Mouse (Mus musculus) hindbrain, embryonic 13.5 days (tissue): ENCODE results near the gene Mylk3. TPM values are rescaled to one million over a fixed set of nuclear protein-coding genes. Genes with fewer than 3 reads are reported as not detected.

Experiments
- ATAC-seq: fragments of 200-750 bp; cut with Nextera tagmentation; 2 replicates; pipeline ENCODE4 v1.8.0; 2017; ENCODE audit warnings: moderate TSS enrichment; ENCODE audit not compliant: low FRiP score
- H3K27ac ChIP-seq: fragments of 300-500 bp; sonication (generic); 2 replicates; pipeline ENCODE4 v1.5.1; 2015; ENCODE audit warnings: inconsistent platforms, mild to moderate bottlenecking, moderate library complexity
- H3K27me3 ChIP-seq: fragments of 300-500 bp; sonication (generic); 2 replicates; pipeline ENCODE4 v1.6.1; 2015; ENCODE audit warnings: mild to moderate bottlenecking, inconsistent platforms
- H3K36me3 ChIP-seq: fragments of 300-500 bp; sonication (generic); 2 replicates; pipeline ENCODE4 v1.6.1; 2015; ENCODE audit warnings: mild to moderate bottlenecking, inconsistent platforms
- H3K4me1 ChIP-seq: fragments of 300-500 bp; sonication (generic); replicated peaks from 2 replicates; pipeline ENCODE4 v1.6.1; 2015; ENCODE audit warnings: inconsistent platforms
- H3K4me2 ChIP-seq: fragments of 300-500 bp; sonication (generic); 2 replicates; pipeline ENCODE4 v1.6.1; 2015; ENCODE audit warnings: inconsistent platforms, mild to moderate bottlenecking, moderate library complexity
- H3K4me3 ChIP-seq: fragments of 300-500 bp; sonication (generic); 2 replicates; pipeline ENCODE4 v1.5.1; 2015; ENCODE audit warnings: mild to moderate bottlenecking, inconsistent platforms
- H3K9ac ChIP-seq: fragments of 300-500 bp; sonication (generic); 2 replicates; pipeline ENCODE4 v1.6.1; 2015; ENCODE audit warnings: mild to moderate bottlenecking, inconsistent platforms
- H3K9me3 ChIP-seq: fragments of 300-500 bp; sonication (generic); 2 replicates; pipeline ENCODE4 v1.6.1; 2016; ENCODE audit warnings: inconsistent platforms
- WGBS: fragments of 180-500 bp; shearing (Covaris S2); methylation state at CpG from one replicate; pipeline ENCODE4 v1.1.7; 2015; 5-methylcytosine and 5-hydroxymethylcytosine counted together
- polyA plus RNA-seq: library from polyadenylated mRNA; unstranded; fragments of >200 nt; fragmentation: Nextera tagmentation; extraction: Ambion mirVana; gene quantifications from 2 replicates; pipeline ENCODE4 v1.2.1, GENCODE M21; 2015

Mylk3 gene
- polyA plus RNA-seq, 1 experiment from 2014 or later = 0.39 TPM

- H3K27me3 ChIP-seq = no peaks in the 10 kb centered on the region
- no peak overlapping the region for H3K4me2 ChIP-seq
- peaks cover 35% of the 10 kb centered on the region for H3K4me1 ChIP-seq
- ATAC-seq = no peak
- peaks cover 32% of the 10 kb centered on the region for H3K36me3 ChIP-seq
- H3K9me3 ChIP-seq = no peaks in the 10 kb centered on the region
- H3K9ac ChIP-seq = no peak overlapping the region
- H3K27ac ChIP-seq = no peak overlapping the region
- no peak overlapping the region for H3K4me3 ChIP-seq
- 68% methylated on average over 1 of the region's 1 CpGs for WGBS
These were observed 84.2 kb downstream of the Mylk3 start for GRCm38 (mm10) chr8:85301941-85302340.

GRCm38 (mm10) chr8:85299434-85300077 is 86.6 kb downstream of the Mylk3 start, which contains the start of the genes Orc6 and Vps35:
Orc6 (plus strand) TSS chr8:85299632.
Vps35 (minus strand) TSS chr8:85299802.
- Histone ChIP-seq H3K4me1 (peaks cover 35% of the 10 kb centered on the region), H3K27ac (peak within 1 kb of the TSS; percentile 99), H3K27me3 (no peaks in the 10 kb centered on the region), H3K4me2 (peak within 1 kb of the TSS; percentile 87), H3K36me3 (peaks cover 11% of the 10 kb centered on the region), H3K9ac (peak within 1 kb of the TSS; percentile 93), H3K4me3 (peak within 1 kb of the TSS; percentile 93), H3K9me3 (no peaks in the 10 kb centered on the region)
- WGBS = under 1% methylated on average over 63 of the region's 63 CpGs
- peak; percentile 99 for ATAC-seq

GRCm38 (mm10) chr8:85298600-85299433 is 87.3 kb downstream of the Mylk3 start:
- H3K4me3 ChIP-seq = peak overlapping the region; percentile 93
- WGBS = under 1% methylated on average over 52 of the region's 53 CpGs
- H3K9me3 ChIP-seq = no peaks in the 10 kb centered on the region
- H3K27me3 ChIP-seq = no peaks in the 10 kb centered on the region
- peak overlapping the region; percentile 93 for H3K9ac ChIP-seq
- peaks cover 35% of the 10 kb centered on the region for H3K4me1 ChIP-seq
- H3K36me3 ChIP-seq = peaks cover 11% of the 10 kb centered on the region
- H3K4me2 ChIP-seq = peak overlapping the region; percentile 66
- peak; percentile 55 for ATAC-seq
- H3K27ac ChIP-seq = peak overlapping the region; percentile 99

GRCm38 (mm10) chr8:85286846-85287245 is 99.3 kb downstream of the Mylk3 start:
- WGBS = 91% methylated on average over 1 of the region's 1 CpGs
- no peak overlapping the region for H3K9ac ChIP-seq
- H3K36me3 ChIP-seq = peaks cover 58% of the 10 kb centered on the region
- no peak overlapping the region for H3K27ac ChIP-seq
- no peak overlapping the region for H3K4me3 ChIP-seq
- no peaks in the 10 kb centered on the region for H3K9me3 ChIP-seq
- H3K4me2 ChIP-seq = no peak overlapping the region
- no peaks in the 10 kb centered on the region for H3K27me3 ChIP-seq
- no peaks in the 10 kb centered on the region for H3K4me1 ChIP-seq
- no peak for ATAC-seq

Other genes with a start within 250 kb of the Mylk3 start
- gene Cks1brt, start 234.4 kb downstream of the Mylk3 start, polyA plus RNA-seq = not detected in 2 replicates
- gene Olfr371, start 160.4 kb downstream of the Mylk3 start, polyA plus RNA-seq = not detected in 2 replicates
- 70.5 and 77.0 TPM in 2 replicates for gene Orc6, start 86.7 kb downstream of the Mylk3 start, polyA plus RNA-seq
- gene Vps35, start 86.5 kb downstream of the Mylk3 start, polyA plus RNA-seq = 169 and 179 TPM in 2 replicates
- 42.5 and 46.7 TPM in 2 replicates for gene 4921524J17Rik, start 46.5 kb upstream of the Mylk3 start, polyA plus RNA-seq
- 39.9 and 47.7 TPM in 2 replicates for gene Gpt2, start 106.2 kb upstream of the Mylk3 start, polyA plus RNA-seq
- 168 and 172 TPM in 2 replicates for gene Dnaja2, start 169.0 kb upstream of the Mylk3 start, polyA plus RNA-seq